Mouse (Mus musculus) cerebellum, adult 11-12 months (tissue): ENCODE measurements at regions not wholly inside any gene's neighbourhood (a gene's known extent, or its start where the extent isn't known, plus 50 kb on each side); places are given as distances from the start of the nearest gene placed in this dataset.

ENCODE experiments used
- DNase-seq: peaks from one replicate; pipeline ENCODE4 v3.0.0; 2022

GRCm38 (mm10) chr4:4875257-4875656 lies 82.1 kb upstream of the Impad1 start:
- DNase-seq = no peak

- no peak for DNase-seq
These were observed 65.2 kb upstream of the Impad1 start for GRCm38 (mm10) chr4:4858345-4858744.
